Mouse (Mus musculus) megakaryocyte-erythroid progenitor cell, adult 5-6 weeks (primary cell): Measurements from ENCODE around the gene Tle3. TPM values are rescaled to one million over a fixed set of nuclear protein-coding genes. Genes with fewer than 3 reads are reported as not detected.

Experiments
- ATAC-seq: replicated peaks from 2 replicates; pipeline ENCODE4 v1.8.0; 2016; ENCODE audit warnings: mild to moderate bottlenecking, inconsistent platforms; ENCODE audit not compliant: severe bottlenecking, poor library complexity, low FRiP score, low TSS enrichment
- total RNA-seq, 2 experiments: library from RNA; stranded (forward) in 1 of 2; stranded (reverse) in 1 of 2; fragments of 200-1000, 215-1000 nt in 1 of 2; fragments of >200 nt in 1 of 2; fragmentation: Nextera tagmentation in 1 of 2; gene quantifications; 2 replicates each; pipeline ENCODE4 v1.2.3; 2014 to 2017

Gene Tle3
- total RNA-seq, 2 experiments from 2014 or later = 26.7 to 57.0 TPM

- no peak for ATAC-seq
Measured at GRCm38 (mm10) chr9:61349697-61350096, 22.5 kb upstream of the Tle3 start.

DNA sequence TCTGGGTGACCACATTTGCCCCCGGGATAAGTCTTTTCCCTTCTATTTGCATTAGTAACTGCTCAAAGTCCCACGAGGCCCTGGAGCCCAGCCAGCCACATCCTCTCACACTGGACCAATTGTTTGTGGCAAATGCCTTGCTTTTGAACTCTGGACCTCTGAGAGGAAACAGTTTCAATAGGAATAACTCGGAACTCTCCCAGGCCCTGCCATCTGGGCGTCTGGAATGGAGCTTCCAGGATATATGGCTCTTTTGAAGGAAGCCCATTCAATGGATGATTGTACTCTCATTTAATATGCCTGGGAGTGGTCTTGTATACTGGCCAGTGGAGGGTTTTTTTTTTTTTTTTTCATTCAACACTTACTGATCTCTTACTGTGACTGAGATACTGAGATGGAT, 21.0 kb upstream of the Tle3 start:
- no peak for ATAC-seq

DNA sequence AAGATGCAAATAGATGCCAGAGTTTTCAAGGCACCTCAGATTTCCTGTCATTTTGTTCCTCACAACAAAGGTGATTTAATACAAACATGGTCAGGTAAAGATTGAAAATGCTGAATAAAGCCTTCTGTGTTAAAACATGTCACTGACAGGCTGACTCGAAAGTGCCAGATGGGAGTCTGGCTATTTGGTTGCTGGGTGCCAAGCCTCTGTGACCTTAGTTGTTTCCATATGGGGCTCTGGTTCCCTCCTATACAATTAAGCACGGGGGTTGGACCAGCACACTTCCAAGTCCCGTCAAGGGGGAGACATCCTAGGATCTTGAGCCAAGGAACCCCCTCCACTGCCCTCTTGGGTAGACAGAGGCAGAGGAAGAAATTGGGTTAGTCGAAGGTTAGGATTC, 13.2 kb upstream of the Tle3 start:
- no peak for ATAC-seq

- ATAC-seq = no peak
Measured at GRCm38 (mm10) chr9:61359741-61360140, 12.4 kb upstream of the Tle3 start.

DNA sequence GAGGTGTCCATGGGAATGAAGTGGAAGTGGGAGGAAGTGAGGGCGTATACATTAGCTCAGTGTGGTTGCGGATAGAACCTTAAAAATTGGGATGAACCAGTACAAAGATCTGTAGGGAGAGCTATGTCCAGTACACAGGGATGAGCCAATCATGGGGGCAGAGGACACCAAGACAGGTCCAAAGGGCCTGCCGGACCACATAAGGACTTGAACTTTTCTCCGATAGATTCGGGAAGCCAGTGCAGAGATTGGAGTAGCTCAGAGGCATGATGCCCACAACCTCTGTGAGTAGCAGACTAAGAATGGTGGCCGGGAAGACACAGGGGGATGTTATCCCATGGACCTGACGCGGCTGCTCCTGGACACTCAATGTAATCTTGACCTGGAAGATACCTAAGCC, 12.0 kb upstream of the Tle3 start:
- ATAC-seq = no peak

GRCm38 (mm10) chr9:61360727-61361631, 11.2 kb upstream of the Tle3 start:
- no peak for ATAC-seq

DNA sequence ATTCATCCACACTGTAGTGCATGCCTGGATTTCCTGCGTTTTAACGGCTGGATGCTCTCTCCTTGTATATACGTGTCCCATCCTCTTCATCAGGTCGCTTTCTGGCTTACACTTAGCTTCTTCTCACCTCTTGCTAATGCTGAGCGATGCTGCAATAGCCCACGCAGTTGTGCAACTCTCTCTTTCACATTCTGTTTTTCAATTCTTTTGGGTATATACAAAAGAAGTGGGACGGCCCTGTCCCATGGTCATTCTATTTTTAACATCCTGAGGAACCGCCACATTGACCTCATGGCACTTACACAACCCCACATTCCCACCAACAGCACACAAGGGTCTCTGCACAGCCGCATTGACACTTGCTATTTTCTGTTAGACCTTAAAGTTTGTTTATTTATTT, 9.0 kb upstream of the Tle3 start:
- no peak for ATAC-seq

- ATAC-seq = no peak
Measured at GRCm38 (mm10) chr9:61366108-61366507, 6.1 kb upstream of the Tle3 start.

DNA sequence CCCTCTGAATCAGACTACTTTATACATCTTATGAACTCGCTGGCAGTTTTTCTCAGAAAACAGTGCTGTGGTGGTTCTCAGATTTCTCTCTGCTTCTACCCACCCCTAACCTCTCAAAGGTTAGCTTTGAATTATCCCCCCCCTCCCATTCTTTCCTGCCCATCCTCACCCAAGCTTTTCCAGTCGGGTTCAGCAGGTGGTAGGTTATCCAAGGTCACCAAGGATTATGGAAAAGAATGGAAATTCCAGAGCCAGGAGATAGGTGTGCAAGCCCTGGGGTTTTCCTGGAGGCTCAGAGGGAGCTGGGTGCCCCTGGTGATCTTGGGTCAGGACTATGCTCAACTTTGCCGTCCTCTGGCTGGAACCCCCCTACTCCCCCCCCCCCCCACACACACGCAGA, 5.0 kb upstream of the Tle3 start:
- no peak for ATAC-seq

- ATAC-seq = no peak
Measured at GRCm38 (mm10) chr9:61367857-61368566, 4.2 kb upstream of the Tle3 start.

DNA sequence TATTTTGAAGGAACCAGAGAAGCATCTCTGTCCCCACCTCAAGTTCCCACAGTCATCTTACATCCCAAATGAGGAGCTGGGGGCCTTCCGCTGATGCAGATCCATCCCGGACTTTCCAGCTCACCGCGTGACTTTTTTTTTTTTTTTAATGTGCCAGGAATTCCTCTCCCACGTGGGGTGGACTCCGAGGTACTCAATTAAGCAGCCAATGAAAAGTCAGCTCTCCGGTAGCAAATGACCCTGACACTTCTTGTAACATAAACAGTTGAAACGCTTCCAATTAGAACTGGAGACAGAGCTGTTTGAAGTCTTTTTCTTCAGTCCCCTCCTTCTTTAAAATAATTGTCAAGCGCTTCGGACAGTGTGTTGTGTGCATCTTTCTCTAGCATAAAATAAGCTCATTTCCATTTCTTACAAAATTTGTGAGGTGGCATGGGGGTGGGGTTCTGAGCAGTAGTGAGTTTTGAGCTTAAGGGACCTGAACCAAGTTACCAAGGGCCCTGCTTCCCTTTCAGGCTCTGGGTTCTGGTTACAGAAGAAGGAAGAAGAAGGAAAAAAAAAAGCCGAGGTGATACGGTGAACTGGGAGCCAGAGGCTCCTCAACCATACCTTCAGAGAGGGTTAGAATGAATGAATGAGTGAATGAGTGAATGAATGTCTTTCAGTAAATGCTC, 3.5 kb upstream of the Tle3 start:
- no peak for ATAC-seq

DNA sequence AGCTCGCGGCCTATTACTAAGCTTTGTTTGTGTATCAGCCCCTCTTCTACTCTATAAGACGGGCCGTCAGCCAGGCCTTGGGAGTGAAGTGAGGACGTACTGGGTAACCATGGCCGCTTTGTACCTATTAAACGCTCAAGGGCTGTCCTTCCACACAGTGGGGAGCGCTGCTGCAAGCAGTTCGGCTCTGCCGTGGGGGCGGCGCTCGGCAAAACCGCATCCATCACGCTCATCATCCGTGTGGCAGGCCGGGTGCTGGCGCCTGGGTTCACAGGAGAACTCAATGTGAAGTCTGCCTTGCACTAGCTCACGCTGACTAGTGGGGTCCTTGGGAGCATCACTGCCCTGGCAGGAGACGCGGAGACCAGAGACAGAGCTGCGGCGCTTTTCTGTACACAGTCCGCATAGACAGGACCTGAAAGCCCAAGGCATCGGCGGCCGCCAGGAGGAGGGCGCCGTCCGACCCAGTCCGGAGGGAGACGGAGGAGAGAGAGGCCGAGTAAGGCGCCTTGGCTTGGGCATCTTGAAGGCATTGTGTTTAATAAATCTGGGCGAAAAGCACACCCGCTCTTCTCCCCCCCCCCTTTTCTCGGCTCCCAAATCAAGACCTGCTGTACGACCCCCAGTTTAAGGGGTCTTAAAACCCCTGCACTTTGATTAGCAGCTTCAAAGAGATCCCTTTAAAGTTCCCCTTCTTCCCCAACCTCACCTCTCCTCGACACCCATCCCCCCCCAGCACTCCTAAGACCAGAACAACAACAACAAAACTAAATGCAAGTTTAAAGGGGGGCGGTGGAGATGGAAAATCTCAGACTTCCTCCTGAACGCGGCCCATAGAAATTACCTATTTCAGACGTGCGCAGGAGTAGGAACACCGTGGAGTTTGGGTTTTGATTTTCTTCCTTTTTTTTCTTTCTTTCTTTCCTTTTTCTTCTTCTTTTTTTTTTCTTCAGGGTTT, 2.6 kb upstream of the Tle3 start:
- ATAC-seq = no peak

DNA sequence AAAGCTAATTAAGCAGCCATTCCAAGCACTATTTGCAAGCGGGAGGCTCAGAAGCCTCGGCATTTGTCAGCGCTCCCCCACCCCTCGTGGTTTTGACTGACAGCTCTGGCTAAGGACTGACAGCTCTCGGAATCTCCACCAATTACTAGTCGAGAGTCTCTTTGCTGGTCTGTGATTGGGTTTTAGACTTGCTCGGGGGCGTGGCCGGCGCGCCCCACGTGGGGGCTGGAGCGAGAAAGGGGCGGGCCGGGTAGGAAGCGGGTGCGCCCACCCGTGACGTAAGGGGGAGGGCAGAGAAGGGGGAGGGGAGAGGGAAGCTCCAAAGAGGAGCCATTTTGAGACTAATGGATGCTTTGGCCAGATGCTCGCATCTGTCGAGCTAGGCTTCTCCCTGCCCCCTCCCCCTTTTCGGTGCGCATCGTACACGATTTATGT, 1.7 kb upstream of the Tle3 start:
- peak; percentile 71 for ATAC-seq

DNA sequence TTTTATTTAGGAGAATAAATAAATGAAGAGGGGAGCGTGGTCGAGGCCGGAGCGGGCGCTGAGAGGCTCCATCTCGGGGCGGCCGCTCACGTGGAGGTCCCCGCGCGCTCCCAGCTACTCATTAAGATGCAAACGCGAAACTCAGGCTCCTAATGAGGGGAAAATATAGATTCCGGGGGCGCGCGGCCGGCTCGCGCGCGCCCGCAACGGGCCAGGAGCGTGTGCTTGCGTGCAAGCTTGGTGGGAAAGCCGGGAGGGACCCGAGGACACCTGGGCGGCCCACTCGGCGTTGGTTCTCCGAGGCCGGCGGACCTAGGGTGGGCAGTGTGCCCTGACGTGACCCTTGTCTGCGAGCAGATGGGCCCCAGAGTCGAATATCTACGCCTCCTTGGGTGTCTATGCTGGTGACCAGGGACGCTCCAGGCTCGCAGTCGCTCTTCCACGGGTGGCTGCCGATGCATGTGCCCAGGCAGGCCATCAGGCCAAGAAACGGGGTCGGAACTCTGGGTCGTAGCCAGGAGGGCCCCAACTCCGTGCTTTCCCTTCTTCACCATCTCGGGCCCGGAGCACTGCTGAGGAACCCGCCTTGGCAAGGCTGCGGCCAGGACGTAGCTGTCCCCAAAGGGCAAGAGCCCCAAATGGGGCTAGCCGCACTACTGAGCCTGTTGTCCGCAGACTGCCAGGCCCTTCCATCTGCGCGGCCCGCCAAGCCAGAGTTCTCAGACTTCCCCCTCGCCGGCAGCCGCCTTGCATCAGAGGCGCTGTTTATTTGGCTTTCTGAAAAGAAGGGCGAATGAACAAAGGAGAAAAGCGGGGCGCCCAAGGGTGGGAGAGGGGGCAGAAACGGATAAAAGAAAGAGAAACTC, 1.0 kb upstream of the Tle3 start:
- peak; percentile 8; the same call in 1 of the 2 replicates for ATAC-seq

GRCm38 (mm10) chr9:61372510-61372975, 377 bp downstream of the Tle3 start:
- peak; percentile 11 for ATAC-seq

- ATAC-seq = no peak
Measured at GRCm38 (mm10) chr9:61372976-61373633, 939 bp downstream of the Tle3 start.

DNA sequence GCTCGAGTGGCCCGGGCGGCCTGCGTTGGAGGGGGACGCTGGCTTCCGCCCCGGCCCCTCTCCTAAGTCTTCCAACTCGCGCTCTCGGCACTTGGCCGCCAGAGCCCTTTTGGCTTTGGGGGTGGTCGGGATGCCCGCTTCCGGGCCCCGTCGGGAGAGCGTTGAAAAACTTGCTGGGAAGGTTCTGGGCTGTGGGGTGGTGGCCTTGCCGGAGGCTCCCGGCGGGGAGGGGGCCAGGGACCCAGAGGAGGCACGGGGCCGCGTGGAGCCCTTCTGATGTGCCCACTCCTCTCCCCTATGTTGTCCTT, 1.4 kb downstream of the Tle3 start:
- ATAC-seq = no peak
